Mouse (Mus musculus) lung, postnatal 0 days (tissue): ENCODE data around the gene Serpina3i. TPM values are rescaled to one million over a fixed set of nuclear protein-coding genes. Genes with fewer than 3 reads are reported as not detected.
A peak's percentile ranks its signal among the peaks of the same experiment; 100 is the strongest.

ENCODE experiments used
- ATAC-seq: fragments of 200-750 bp; cut with Nextera tagmentation; 2 replicates; pipeline ENCODE4 v1.8.0; 2017; ENCODE audit warnings: moderate library complexity
- DNase-seq: peaks from one replicate; pipeline ENCODE4 v3.0.0-alpha.2; 2016; ENCODE audit warnings: low spot score
- H3K27ac ChIP-seq: fragments of 300-500 bp; sonication (generic); 2 replicates; pipeline ENCODE4 v1.5.1; 2014; ENCODE audit warnings: antibody characterized with exemption, mild to moderate bottlenecking, low read length, mixed read lengths
- H3K27me3 ChIP-seq: fragments of 300-500 bp; sonication (generic); replicated peaks from 2 replicates; pipeline ENCODE4 v1.6.1; 2014; ENCODE audit warnings: low read length, mixed read lengths; ENCODE audit not compliant: insufficient read depth
- H3K36me3 ChIP-seq: fragments of 300-500 bp; sonication (generic); 2 replicates; pipeline ENCODE4 v1.6.1; 2014; ENCODE audit warnings: low read length, mixed read lengths; ENCODE audit not compliant: insufficient read depth
- H3K4me1 ChIP-seq: fragments of 300-500 bp; sonication (generic); 2 replicates; pipeline ENCODE4 v1.6.1; 2014; ENCODE audit warnings: antibody characterized with exemption, low read depth, low read length, mixed read lengths; ENCODE audit not compliant: insufficient read depth
- H3K4me2 ChIP-seq: fragments of 300-500 bp; sonication (generic); replicated peaks from 2 replicates; pipeline ENCODE4 v1.6.1; 2014; ENCODE audit warnings: low read depth, mild to moderate bottlenecking, low read length, moderate library complexity, mixed read lengths
- H3K4me3 ChIP-seq: fragments of 300-500 bp; sonication (generic); 2 replicates; pipeline ENCODE4 v1.5.1; 2014; ENCODE audit warnings: low read depth, low read length
- H3K9ac ChIP-seq: fragments of 300-500 bp; sonication (generic); replicated peaks from 2 replicates; pipeline ENCODE4 v1.6.1; 2014; ENCODE audit warnings: low read depth, mild to moderate bottlenecking
- H3K9me3 ChIP-seq: fragments of 300-500 bp; sonication (generic); 2 replicates; pipeline ENCODE4 v1.6.1; 2016; ENCODE audit warnings: low read length, mixed read lengths
- CTCF ChIP-seq: IDR thresholded peaks from 2 replicates; pipeline ENCODE4 v1.5.1; 2016; ENCODE audit warnings: antibody characterized with exemption, mild to moderate bottlenecking
- EP300 ChIP-seq: IDR thresholded peaks from 2 replicates; pipeline ENCODE4 v1.6.1; 2016; ENCODE audit warnings: antibody characterized with exemption, mild to moderate bottlenecking, control low read depth
- WGBS: fragments of 180-500 bp; shearing (Covaris S2); extraction: QIAGEN DNeasy Blood & Tissue Kit; methylation state at CpG from one replicate; pipeline ENCODE4 v1.1.7; 2014; 5-methylcytosine and 5-hydroxymethylcytosine counted together
- polyA plus RNA-seq: library from polyadenylated mRNA; unstranded; fragments of >200 nt; fragmentation: Nextera tagmentation; extraction: Ambion mirVana; gene quantifications from 2 replicates; pipeline ENCODE4 v1.2.1, GENCODE M21; 2015

The Serpina3i gene
- polyA plus RNA-seq, 1 experiment from 2014 or later = 1.3 TPM

DNA sequence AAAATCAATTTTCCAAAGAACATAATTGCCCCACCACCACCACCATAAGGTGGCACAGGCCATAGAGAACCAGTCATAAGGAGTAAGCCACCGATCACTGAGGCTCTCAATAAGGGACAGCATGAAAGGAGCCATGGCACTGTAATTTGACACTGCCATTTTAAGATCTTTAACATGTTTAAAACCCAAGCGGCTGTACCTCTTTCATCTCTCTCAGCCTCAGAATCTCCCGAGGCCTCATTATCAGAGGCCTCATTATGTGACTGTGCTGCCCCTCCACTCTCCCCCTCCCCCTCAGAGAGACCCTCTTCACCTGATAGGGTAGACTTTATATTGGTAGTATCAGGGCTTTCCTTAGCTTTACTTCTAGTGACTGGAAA is 16.1 kb downstream of the Serpina3i start:
- 24% methylated on average over 3 of the region's 3 CpGs for WGBS
- Histone ChIP-seq H3K36me3 (no peaks in the 10 kb centered on the region), H3K27me3 (no peaks in the 10 kb centered on the region), H3K9me3 (no peaks in the 10 kb centered on the region), H3K4me2 (no peak overlapping the region), H3K4me1 (no peaks in the 10 kb centered on the region), H3K27ac (no peak overlapping the region), H3K9ac (no peak overlapping the region), H3K4me3 (no peak overlapping the region)
- ATAC-seq (no peak), DNase-seq (no peak)
- TF ChIP-seq EP300 (no peak), CTCF (no peak)

GRCm38 (mm10) chr12:104283380-104283779 is 20.5 kb downstream of the Serpina3i start:
- no peak overlapping the region for H3K4me3 ChIP-seq
- H3K4me2 ChIP-seq = no peak overlapping the region
- no peak for TF ChIP-seq EP300
- no peak for TF ChIP-seq CTCF
- DNase-seq = no peak
- H3K9me3 ChIP-seq = no peaks in the 10 kb centered on the region
- WGBS = 84% methylated on average over 11 of the region's 11 CpGs
- no peak overlapping the region for H3K9ac ChIP-seq
- H3K27me3 ChIP-seq = no peaks in the 10 kb centered on the region
- H3K4me1 ChIP-seq = no peaks in the 10 kb centered on the region
- no peaks in the 10 kb centered on the region for H3K36me3 ChIP-seq
- H3K27ac ChIP-seq = no peak overlapping the region
- ATAC-seq = peak; percentile 21; the same call in 1 of the 2 replicates

- Histone ChIP-seq H3K36me3 (no peaks in the 10 kb centered on the region), H3K4me3 (no peak overlapping the region), H3K27me3 (no peaks in the 10 kb centered on the region), H3K4me1 (no peaks in the 10 kb centered on the region), H3K9ac (no peak overlapping the region), H3K4me2 (no peak overlapping the region), H3K27ac (no peak overlapping the region), H3K9me3 (no peaks in the 10 kb centered on the region)
- ATAC-seq = no peak
- no peak for TF ChIP-seq EP300
- TF ChIP-seq CTCF = no peak
- DNase-seq = no peak
These were observed 25.4 kb downstream of the Serpina3i start for GRCm38 (mm10) chr12:104288336-104288735.

DNA sequence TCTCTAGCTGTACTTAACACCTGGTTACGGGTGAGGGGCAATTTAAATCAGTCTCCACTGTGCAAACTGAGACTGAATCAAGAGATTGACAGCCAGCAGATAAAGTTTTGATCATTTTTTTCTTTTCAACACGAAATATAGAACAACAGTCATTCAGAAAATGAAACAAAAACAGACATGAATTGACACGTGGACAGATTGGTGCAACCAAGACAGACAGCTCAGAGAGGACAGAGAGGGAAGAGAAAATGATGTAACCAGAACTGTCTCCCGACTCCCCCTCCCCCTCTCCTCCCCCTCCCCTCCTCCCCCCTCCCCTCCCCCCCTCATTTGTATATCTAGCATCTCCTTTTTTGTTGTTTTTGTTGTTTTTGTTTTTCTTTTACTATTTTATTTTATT is 26.9 kb downstream of the Serpina3i start:
- H3K4me2 ChIP-seq = no peak overlapping the region
- DNase-seq (no peak), ATAC-seq (no peak)
- H3K27ac ChIP-seq = no peak overlapping the region
- H3K36me3 ChIP-seq = no peaks in the 10 kb centered on the region
- H3K4me3 ChIP-seq = no peak overlapping the region
- TF ChIP-seq EP300 (no peak), CTCF (no peak)
- H3K27me3 ChIP-seq = no peaks in the 10 kb centered on the region
- WGBS = 29% methylated on average over 4 of the region's 4 CpGs
- no peaks in the 10 kb centered on the region for H3K4me1 ChIP-seq
- no peak overlapping the region for H3K9ac ChIP-seq
- no peaks in the 10 kb centered on the region for H3K9me3 ChIP-seq

- H3K9me3 ChIP-seq = no peaks in the 10 kb centered on the region
- DNase-seq (no peak), ATAC-seq (no peak)
- H3K9ac ChIP-seq = no peak overlapping the region
- H3K4me2 ChIP-seq = no peak overlapping the region
- no peaks in the 10 kb centered on the region for H3K4me1 ChIP-seq
- no peaks in the 10 kb centered on the region for H3K36me3 ChIP-seq
- H3K27me3 ChIP-seq = no peaks in the 10 kb centered on the region
- H3K27ac ChIP-seq = no peak overlapping the region
- H3K4me3 ChIP-seq = no peak overlapping the region
- TF ChIP-seq CTCF (no peak), EP300 (no peak)
- WGBS = 80% methylated on average over 2 of the region's 2 CpGs
These were observed 31.0 kb downstream of the Serpina3i start for GRCm38 (mm10) chr12:104293963-104294362.

DNA sequence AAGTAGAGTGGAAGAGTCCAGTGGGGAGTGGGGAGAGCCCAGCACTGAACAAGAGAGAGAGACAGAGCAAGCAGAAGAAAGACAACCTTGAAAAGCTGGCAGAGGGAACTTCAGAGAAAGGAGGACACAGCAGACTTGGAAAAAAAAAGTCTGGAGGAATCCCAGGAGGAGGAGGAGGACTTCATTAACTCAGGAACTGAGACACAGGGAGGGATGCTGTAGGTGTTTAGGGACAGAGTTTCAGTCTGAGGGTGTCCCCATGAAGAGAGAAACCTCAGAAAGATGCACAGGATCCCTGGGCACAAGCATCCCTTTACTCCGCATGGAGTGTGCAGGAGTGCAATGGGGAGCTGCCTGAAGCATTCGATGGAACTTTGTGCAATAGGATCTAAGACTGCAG is 35.1 kb downstream of the Serpina3i start:
- WGBS = 82% methylated on average over 2 of the region's 2 CpGs

DNA sequence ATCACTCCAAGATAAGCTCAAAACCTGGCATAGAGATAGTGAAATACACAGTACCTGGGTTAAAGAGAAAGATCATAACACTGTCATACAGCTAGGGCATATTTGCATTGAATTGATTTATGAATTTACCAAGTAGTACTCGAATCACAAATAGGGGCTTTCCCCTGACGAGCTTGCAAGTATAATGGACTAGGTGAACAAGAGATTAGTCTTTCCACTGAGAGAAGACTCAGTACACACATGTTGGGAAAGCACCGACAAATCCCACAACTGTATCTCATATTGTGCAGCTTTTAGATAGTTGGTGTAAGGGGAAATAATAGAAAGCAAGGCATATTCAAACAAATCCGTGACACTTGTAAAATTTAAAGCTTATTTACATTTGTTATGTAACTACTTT is 43.1 kb downstream of the Serpina3i start:
- 77% methylated on average over 4 of the region's 4 CpGs for WGBS
- Histone ChIP-seq H3K4me2 (no peak overlapping the region), H3K27ac (no peak overlapping the region), H3K27me3 (no peaks in the 10 kb centered on the region), H3K36me3 (no peaks in the 10 kb centered on the region), H3K9me3 (no peaks in the 10 kb centered on the region), H3K4me3 (no peak overlapping the region), H3K9ac (no peak overlapping the region), H3K4me1 (no peaks in the 10 kb centered on the region)
- no peak for TF ChIP-seq EP300
- TF ChIP-seq CTCF = no peak
- ATAC-seq (no peak), DNase-seq (no peak)

More for the DNA sequence above, 35.1 kb downstream of the Serpina3i start:
- Histone ChIP-seq H3K27me3 (no peaks in the 10 kb centered on the region), H3K36me3 (no peaks in the 10 kb centered on the region), H3K4me1 (no peaks in the 10 kb centered on the region), H3K9ac (no peak overlapping the region), H3K9me3 (no peaks in the 10 kb centered on the region), H3K4me2 (no peak overlapping the region), H3K27ac (no peak overlapping the region), H3K4me3 (no peak overlapping the region)
- TF ChIP-seq CTCF = no peak
- no peak for TF ChIP-seq EP300
- DNase-seq (no peak), ATAC-seq (no peak)
